Mouse (Mus musculus) cerebral cortex, adult 2 months (tissue): Measurements from ENCODE around the gene St6galnac4.

Source experiments
- WGBS: fragments of 180-500 bp; shearing (Covaris S2); methylation state at CpG from one replicate; pipeline ENCODE4 v1.1.7; 2018; 5-methylcytosine and 5-hydroxymethylcytosine counted together

St6galnac4 gene

DNA sequence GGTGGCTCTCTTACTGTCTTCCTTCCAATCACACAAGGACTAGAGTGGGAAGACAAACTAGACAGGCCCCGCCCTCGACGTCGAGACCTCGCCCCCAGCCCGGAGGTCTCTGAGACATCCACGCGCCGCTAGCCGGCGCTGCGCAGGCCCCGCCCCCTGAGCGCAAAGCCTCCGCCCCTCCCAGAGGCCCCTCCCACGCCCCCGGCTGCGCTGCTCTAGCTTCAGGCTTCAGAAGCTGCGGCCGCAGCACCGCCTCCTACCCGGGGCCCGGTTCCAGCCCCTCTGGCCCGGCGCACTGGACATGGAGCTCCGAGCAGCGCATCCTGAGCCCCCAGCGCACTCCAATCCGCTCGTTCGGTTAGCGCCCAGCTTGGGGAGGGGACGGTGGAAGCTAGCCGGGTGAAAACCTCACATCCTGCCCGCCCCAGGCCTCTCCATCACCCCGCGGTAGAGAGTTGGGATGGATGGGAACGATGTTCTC is at the start of gene St6galnac4:
Gene St6galnac4 (plus strand): TSS at position 225 of the 481 bp plus-strand sequence.
- under 1% methylated on average over 37 of the region's 38 CpGs for WGBS

DNA sequence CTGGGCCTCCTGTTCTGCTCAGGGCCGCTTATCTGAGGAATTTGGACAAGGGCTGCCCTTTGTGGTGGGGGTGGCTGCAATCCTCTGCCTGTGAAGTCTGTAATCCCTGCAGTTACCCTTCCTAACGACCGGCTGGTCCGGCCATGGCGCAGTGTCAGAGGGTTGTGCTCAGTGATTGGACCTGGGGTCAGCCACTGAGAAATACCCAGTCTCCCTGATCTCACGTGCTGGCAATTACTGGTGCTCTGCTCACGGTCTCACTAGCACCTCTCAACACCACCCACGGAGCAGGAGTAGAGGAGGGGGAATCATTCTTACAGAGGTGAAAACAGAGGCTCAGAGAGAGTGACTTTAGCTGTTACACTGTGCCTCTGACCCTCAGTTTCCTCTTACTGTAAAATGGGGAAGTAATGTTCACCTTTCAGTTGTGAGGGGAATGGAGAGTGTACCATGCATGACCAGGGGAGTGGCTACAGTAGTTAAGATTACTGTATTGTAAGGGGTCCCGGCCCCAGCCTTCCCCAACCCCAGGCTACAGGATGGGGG is 49.5 kb upstream of the St6galnac4 start:
- WGBS: 18% methylated on average over 9 of the region's 9 CpGs

DNA sequence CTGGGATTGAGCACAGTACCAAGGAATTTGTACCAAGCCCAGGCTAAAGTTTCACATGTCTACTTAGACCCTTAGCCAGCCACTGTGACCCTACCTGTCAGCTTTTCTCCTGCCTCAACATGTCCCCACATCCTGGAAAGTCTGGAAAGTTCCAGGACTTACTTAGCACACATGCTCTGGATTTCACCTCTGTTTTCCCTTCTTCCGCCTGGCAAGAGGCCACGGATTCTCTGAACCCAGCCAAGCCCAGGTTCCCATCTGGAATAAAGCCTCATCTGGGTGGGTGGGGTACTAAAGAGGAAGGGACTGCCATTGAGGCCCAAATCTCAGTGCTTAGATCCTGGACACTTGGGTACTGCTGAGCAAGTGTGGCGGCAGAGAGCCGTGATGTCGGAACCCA is 49.0 kb upstream of the St6galnac4 start:
- WGBS: 37% methylated on average over 5 of the region's 5 CpGs

DNA sequence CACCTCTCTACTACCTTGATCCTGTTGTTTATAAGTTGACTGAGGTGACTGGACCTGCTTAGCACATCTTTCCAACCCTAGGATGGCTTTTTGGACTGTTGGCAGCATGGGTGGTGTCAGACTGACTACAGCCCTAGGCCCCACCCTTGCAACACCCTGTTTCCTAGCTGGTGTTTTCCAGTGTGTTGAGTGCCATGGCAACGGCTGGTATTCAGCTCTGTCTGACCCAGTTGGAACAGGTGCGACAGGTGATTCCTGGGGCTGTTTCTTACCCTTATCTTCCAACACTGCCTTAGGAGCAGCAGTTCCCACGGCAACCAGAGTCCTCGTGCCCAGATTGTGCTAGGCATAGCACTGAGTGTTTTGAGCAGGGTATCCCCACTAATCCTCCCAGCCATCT is 48.4 kb upstream of the St6galnac4 start:
- 32% methylated on average over 4 of the region's 4 CpGs for WGBS

DNA sequence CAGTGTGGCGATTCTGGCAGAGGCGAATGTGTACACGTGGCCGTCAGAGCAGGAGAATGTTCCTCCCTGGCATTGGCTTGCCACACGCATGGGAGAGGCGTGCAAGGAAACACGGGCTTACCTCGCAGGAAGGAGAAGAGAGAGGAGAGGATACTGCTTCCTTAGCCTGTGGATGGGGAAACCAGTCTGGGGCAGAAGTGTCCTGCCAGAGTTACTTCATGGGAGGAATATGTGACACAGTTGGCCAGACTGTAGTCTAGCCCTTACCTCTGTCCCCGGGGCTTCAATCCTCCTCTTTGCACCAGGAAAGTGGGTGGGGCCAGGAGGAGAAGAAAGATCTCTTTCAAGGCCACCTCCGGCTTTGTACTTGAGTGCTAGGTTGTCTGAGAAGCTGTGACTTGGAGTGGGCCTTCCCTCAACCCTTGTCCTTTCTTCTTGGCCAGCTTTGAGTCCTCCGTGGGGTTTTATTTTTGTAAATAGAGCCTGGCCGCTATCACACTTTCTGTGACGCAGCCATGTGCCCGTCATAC is 47.4 kb upstream of the St6galnac4 start:
- 64% methylated on average over 14 of the region's 14 CpGs for WGBS

DNA sequence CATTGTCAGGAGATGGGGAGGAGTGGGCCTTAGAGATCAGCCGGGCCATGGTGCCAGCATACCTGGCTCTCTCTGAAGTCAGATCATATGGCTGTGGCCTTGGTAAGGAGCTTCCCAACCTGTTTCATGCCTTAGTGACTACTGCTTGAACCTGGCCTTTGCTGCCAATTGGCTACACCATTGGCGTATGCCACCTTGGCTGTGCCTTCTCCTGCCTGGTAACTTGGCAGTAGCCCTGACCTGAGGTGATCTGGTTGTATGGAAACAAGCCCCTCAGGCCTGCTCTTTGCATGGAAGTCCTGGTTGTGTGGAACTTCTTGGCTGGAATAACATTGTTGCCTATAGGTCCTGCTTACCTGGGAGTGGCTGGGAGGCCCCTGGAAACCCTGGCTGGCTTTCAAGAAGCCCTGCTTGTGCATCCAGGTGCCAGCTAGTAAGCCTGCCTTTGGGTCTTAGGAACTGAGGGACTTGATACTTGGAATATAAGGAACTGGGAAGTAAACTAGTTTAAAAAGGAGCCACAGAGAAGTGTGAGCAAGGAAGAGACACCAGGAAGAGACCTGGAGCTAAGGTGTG is 45.5 kb upstream of the St6galnac4 start:
- 79% methylated on average over 2 of the region's 2 CpGs for WGBS

DNA sequence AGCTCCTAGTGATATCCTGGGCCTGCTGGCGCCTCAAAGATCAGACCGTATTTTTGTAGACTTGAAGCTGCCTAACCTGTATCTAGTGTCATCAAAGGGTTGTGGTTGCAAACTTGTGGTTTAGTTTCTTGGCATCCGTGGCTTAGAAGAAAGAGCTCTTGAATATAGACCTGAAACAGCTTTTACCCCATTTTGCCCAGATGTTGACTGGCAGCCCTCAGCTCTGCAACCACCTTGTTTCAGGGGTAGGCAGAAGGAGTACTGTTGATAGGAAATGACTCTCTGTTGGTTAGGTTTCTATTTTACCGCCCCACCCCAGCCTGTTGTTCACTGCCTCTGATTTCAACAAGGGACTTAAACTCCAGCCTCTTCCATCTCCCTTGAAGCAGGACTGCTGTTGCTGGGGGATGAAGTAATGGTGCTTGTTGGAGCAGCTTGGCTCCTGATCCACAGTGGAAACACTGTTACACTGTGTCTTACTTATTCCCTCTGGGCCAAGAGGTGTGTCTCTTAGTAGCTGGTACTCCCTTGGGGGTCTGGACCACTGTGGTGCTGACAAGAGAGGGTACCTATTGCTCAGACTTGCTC is 44.8 kb upstream of the St6galnac4 start:
- 73% methylated on average over 4 of the region's 4 CpGs for WGBS

DNA sequence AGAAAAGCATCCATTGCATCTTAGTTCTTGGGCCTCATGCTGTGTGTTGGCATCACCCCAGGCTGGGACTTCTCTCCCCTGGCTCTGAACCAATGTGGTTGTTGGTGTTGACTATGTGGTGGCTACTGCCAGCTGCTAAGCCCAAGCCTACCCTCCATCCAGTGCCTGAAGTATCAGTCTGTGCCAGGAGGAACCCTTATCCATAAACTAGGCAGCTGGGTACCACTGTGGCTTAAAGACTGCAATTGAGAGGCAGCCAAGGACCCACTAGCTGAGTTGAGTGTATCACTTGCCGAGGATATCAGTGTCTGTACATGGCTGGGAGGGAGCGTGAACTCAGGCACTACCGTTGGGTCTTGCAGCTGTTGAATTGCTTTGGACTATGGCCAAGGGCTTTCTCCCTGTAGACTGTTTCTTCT is 43.9 kb upstream of the St6galnac4 start:
- 53% methylated on average over 3 of the region's 3 CpGs for WGBS

DNA sequence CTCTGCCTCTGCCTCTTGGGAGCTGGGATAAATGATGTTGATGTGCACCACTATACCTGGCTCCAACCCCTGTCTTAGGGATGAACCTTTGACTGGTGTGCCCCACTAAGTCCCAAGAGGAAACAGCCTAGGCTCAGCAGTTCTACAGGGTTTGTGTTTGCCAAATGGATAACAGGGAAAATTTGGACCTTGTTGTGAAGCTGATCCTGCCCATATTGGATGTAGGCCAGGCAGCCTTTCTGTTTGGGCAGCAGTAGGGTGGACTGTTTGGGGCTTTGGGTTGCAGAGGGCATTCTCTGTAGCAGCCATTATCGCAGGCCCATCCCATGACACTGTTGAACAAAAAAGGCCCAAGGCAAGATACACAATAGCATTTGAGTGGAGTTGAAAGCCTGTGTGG is 39.9 kb upstream of the St6galnac4 start:
- 79% methylated on average over 1 of the region's 1 CpGs for WGBS

DNA sequence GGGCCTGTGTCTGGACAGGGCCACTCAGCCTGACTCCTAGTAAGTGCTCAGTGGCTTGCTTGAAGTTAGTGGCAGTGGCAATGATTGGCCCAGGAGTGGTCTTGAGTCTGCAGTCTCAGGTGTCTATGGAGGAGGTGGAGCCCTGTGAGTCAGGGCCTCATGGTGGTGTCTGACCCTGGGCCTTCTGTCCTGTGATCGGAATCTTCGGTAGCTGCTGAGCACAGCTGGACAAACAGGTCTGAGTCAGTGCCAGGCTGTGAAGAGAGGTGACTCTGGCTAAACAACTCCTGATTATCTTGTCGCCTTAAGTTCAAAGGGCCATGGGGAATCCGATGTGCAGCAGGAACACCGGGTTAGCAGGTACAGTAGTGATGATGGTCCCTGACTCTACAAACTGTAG is 39.5 kb upstream of the St6galnac4 start:
- 79% methylated on average over 5 of the region's 5 CpGs for WGBS

DNA sequence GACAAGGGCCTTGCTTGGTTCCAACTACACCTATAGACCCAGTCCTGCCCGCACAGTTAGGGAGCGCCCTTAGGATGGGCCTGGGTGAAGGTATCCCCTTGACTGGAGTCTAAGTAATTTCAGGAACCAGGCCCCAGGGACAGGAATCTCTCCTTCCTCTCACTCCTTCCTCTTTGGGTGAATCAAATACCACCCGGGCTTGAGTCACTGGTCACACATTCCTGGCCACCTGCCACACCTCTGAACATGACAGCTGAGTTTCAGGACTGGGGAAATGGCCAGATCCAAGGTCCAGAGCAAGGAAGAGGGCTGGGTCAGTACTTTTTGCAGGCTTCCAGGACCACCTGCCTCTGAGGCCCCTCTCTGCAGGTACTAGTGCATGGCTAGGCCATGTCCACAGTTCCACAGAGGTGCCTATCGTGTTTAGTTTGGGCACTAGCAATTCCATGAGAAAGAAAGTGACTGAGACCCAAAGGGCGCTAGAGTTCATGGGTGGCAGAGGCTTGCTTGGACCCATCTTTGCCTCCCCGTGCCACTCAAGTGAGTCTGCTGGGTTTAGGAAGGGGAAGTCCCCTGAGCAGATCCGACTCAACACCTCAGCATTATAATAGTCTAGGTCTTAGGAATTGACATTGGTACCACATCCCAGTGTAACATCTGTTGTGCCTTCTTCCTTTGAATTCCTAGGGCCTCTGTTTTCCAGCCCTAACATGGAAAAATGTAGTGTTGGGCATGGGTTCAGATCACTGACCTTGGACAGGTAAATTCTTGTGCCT is 38.7 kb upstream of the St6galnac4 start:
- 86% methylated on average over 7 of the region's 7 CpGs for WGBS

DNA sequence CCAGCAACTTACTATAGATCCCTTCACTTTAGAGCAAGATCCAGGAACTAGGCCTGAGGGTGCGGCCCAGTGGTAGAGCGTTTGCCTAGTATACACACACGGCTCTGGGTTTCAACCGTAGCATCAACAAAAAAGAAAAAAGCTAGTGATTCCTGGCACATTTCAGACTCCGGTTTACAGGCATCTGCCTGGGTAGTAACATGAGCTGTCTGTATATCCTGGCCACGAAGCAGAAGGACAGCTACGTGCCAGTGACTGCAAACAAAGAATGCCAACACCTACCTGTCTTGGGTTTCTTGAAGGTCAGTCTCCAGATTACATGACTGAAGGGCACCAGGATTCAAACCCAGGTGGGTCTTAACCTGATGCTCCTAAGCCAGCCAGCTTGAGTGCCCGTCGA is 37.7 kb upstream of the St6galnac4 start:
- 72% methylated on average over 9 of the region's 9 CpGs for WGBS

DNA sequence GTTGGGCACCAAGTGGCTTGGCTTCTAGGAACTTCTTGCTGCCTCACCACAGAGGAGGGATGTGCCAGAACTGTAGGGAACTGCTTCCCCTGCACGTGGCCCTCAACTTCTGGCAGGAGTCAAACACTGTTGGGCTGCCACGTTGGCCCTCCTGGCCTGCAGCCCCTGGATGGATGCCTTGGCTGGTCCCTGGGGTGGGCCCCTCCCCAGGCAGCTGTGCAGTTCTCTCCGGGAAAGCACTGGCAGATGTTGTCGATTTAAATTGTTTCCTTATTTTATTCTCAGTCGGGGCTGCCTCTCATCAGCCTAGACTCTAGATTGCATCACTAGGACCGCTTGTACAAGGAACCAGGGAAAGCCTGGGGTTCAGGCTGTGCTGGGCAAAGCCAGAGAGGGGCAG is 37.1 kb upstream of the St6galnac4 start:
- WGBS: 32% methylated on average over 6 of the region's 6 CpGs

DNA sequence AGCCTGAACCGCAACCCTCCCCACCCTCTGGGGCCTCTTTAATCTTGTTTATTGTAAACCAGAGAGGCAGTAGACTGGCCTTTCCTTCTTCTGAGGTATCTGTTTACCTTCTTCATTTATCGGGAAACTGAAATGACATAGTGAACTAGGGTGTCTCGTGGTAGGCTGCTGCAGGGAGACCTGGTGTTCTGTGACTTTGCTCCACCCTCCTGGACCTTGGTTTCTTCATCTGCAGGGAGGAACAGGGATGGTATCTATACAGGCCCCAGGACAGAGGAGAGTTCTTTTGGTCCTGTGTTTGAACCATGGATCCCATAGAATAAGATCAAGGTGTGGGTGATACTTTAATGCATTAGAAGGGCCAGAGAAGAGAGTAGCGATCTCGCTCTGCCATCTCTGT is 35.7 kb upstream of the St6galnac4 start:
- WGBS: 80% methylated on average over 5 of the region's 5 CpGs

DNA sequence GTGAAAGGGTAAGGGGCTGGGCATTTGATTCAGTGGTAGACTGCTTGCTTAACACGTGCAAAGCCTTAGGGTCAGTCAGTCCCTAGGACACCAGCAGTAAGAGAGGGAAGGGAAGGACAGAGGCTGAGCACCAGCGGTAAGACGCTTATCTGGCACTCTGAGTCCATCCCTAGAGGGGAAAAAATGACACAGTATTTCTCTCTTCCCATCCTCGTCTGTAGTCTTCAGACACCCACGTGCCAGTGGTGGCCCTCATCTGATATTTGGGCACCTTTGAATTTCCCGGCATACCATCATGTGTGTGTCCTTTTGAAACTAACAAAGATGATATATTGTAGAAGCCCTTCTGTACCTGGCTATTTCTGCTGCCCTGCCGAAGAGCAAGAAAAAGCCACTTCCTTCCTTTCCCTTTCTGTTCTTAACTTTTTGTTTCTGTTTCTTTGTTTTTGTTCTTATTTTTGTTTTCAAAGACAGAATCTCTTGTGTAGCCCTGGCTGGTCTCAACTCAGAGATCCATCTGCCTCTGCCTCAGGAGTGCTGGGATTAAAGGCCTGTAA is 33.2 kb upstream of the St6galnac4 start:
- 67% methylated on average over 7 of the region's 7 CpGs for WGBS

DNA sequence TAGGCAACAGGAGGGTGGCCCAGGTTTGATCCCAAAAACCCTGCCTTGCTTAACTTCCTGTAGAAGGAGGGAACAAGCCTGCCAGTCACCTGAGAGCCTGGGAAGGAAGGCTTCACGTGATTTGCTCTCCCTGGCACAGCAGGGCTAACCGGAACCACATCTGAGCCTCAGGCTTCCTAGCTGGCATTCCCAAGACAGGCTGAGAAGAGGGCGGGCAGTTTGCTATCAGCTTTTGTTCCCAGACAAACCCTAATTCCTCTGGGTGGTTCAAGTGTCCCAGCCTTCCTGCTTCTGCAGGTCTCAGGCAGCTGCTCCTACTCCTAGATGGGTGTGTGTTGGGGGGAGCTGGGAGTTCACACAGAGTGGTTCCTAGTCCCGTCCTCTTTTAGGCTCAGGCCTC is 31.4 kb upstream of the St6galnac4 start:
- 49% methylated on average over 4 of the region's 4 CpGs for WGBS

DNA sequence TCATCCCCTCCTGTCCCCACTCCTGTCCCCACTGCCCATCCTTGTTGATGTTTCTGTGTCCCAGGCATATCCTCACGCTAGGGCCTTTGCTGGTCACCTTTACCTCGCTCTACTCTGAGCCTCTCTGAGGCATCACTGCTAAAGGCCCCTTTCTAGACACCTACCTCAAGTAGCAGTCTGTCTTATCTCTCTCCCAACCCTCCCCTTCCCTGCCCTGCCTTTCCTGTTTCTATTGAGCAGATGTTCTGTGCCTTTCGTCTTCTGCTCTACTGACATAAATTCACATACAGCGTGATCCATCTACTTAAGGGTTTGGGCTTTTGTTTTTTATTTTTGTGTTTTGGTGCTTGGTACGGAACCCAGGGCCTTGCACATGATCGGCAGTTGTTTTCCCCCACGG is 30.9 kb upstream of the St6galnac4 start:
- WGBS: 68% methylated on average over 7 of the region's 7 CpGs

DNA sequence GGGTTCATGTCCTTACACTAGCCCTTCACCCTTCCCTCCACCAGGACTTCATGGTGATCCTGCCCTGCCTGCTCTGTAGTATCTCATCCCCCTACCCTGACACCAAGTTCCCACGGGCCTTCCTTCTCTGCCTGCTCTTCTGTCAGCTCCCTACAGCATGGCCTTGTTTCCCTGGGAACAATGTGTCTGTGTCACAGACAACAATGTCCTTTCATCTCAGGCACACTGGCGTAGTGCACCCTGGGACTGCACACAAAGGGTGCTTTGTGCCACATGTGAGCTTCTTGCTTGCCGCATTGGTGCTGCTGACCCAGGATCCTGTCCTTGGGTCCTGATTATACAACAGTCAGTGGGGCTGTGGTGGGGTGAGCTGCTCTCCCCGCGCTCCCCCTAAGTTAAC is 27.3 kb upstream of the St6galnac4 start:
- WGBS: 56% methylated on average over 5 of the region's 5 CpGs

DNA sequence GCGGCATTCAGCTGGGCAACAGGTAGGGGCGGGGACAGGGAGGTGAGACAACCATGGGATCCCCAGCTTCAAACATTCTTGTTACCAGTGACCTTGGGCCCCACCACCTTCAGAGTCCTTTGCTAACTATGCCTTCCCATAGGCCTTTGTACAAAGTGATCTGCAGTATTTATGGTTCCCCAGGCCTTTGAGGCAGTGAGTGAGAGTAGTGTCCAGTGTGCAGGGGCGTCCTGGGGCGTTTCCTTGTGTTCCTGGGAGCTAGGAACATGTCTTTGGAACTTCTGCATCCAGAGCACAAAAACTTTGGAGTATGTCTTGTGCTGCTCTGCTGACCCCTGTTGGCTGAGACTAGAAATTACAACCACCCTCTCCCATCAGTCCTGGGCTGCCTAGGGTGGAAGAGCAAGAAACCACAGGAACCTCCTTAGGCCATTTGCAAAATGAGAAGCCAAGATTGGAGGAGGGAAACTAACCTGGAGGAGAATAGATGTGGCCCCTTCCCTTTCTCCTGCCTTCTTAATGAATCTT is 20.3 kb upstream of the St6galnac4 start:
- WGBS: 45% methylated on average over 4 of the region's 4 CpGs

DNA sequence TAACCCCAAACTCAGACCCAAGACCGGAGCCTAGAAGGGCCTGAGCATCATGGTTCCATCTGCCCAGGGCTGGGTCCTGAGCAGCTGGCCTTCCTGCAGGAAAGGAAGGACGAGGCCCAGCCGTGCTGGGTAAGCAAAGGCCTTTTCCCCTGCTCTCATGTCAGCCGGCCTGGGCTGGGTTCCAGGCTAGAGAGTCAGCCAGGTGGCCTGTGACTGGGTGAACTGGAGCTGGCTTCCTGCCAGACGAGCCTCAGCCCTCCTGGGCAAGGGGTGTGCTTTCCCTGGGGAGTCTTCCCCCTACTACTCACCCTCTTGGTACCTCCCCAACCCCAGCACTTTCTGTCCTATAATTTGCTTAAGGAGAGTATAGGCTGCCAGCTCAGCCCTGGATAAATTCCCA is 18.7 kb upstream of the St6galnac4 start:
- WGBS: 47% methylated on average over 5 of the region's 5 CpGs

DNA sequence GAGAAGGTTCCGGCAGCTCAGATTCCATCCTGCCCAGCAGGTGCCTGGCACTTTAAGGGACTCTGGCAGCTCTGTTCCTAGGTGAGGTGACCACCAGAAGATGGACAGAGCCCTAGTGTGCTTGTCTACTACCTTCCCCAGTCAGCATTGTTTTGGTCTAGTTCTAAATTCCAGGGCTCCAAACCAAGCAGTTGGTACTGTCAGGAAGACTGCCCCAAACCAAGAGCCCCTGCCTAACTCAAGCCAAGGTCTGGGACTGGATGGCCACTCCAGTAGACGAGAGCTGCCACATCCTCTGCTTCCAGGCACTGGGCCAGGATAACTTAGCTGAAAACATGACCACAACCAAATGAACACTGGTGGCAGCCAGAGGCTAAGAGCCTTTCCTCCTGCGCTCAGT is 18.0 kb upstream of the St6galnac4 start:
- WGBS: 70% methylated on average over 3 of the region's 3 CpGs
